Mouse (Mus musculus) cerebellum, adult 2 months (tissue): ENCODE measurements around the gene Sap18b.

Experiments
- CTCF ChIP-seq: fragments of 200-500 bp; IDR thresholded peaks from 2 replicates; pipeline ENCODE4 v1.5.1; 2011; ENCODE audit warnings: low read depth, mild to moderate bottlenecking, control low read depth, low read length, moderate library complexity, borderline replicate concordance; ENCODE audit not compliant: insufficient read depth
- POLR2A ChIP-seq: fragments of 200-500 bp; IDR thresholded peaks from 2 replicates; pipeline ENCODE4 v1.6.1; 2011; ENCODE audit warnings: low read length, control low read depth, borderline replicate concordance; ENCODE audit not compliant: insufficient read depth

DNA sequence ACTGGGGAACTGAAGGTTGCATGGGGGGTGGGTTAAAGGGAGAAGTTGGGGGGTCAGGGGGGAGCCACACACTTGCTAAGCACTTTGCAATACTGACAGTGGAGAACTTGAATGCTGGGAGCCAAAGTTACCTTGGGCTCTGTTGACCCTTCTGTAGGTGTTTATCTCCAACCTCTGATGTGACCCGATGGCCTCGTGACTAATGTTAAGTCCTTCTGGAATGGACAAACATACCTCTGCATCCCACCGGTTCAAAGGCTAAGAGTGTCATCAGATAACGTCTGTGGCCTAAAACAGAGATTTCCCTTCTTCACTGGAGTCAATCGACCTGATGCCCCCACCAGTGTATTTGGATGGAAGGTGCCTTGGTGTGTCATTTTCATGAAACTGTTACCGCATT is 3.9 kb upstream of the Sap18b start:
- TF ChIP-seq CTCF (no peak), POLR2A (no peak)
